Mouse (Mus musculus): ENCODE data around the gene Gm3055. TPM values are rescaled to one million over a fixed set of nuclear protein-coding genes. Genes with fewer than 3 reads are reported as not detected.
"Not testable (repeated sequence)": the region's sequence is repeated elsewhere in the genome, so short reads cannot be mapped to it uniquely, and the experiment has no call there.

The Gm3055 gene
- polyA plus RNA-seq (2015; fragmentation: Nextera tagmentation; extraction: Ambion mirVana) = 5.1 and 5.6 TPM in 2 replicates

GRCm38 (mm10) chr10:81770506-81771403 lies at the start of gene Gm3055:
Gene Gm3055 (minus strand): TSS chr10:81771161.
- ATAC-seq (replicated peaks; ENCODE audit: extremely low read depth, insufficient read depth, low FRiP score) = peak; percentile 98
- H3K27me3 ChIP-seq (ENCODE audit: control insufficient read depth, insufficient read depth, low read length); H3K4me3 ChIP-seq (ENCODE audit: low read length); H3K4me1 ChIP-seq (ENCODE audit: control insufficient read depth, insufficient read depth, low read length); H3K27ac ChIP-seq (ENCODE audit: low read length); H3K9ac ChIP-seq (ENCODE audit: low read length); H3K9me3 ChIP-seq (replicated peaks; ENCODE audit: control insufficient read depth, low read length); H3K36me3 ChIP-seq (ENCODE audit: control insufficient read depth, insufficient read depth); H3K4me2 ChIP-seq (ENCODE audit: low read depth, low read length): not testable (repeated sequence)
- no CpG with 5 or more reads among the region's 43 CpGs for WGBS

- H3K4me3 ChIP-seq (ENCODE audit: low read length) = peak within 1 kb of the TSS; percentile 8; the same call in 1 of the 2 replicates
Observed at GRCm38 (mm10) chr10:81811899-81812298, 40.9 kb upstream of the Gm3055 start, which contains the start of gene Gm4767. Gene Gm4767 (plus strand): TSS chr10:81812186.

DNA sequence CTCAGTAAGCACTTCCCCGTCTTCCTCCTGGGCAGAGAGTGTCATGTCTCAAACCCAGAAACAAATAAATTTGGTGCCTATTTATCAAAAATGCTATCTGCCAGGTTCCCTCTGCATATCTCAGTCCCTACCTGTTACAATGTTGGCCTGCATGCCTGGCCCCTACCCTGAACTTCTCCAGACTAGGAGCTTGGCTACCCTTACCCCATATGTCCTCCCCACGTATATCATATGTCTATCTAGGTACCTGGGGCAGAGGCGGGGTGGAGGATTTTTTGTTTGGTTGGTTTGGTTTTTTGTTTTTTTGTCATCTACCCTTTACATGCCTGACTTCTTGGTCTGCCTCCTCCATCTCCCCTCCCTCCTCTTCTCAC lies 430 bp upstream of the Gm3055 start:
- H3K9me3 ChIP-seq (replicated peaks; ENCODE audit: control insufficient read depth, low read length); H3K27me3 ChIP-seq (ENCODE audit: control insufficient read depth, insufficient read depth, low read length); H3K4me1 ChIP-seq (ENCODE audit: control insufficient read depth, insufficient read depth, low read length); H3K4me2 ChIP-seq (ENCODE audit: low read depth, low read length); ATAC-seq (replicated peaks; ENCODE audit: extremely low read depth, insufficient read depth, low FRiP score); H3K4me3 ChIP-seq (ENCODE audit: low read length); H3K27ac ChIP-seq (ENCODE audit: low read length); H3K9ac ChIP-seq (ENCODE audit: low read length); H3K36me3 ChIP-seq (ENCODE audit: control insufficient read depth, insufficient read depth): not testable (repeated sequence)
- WGBS = no CpG with 5 or more reads among the region's 3 CpGs

More at GRCm38 (mm10) chr10:81811899-81812298, 40.9 kb upstream of the Gm3055 start, which contains the start of gene Gm4767:
- H3K4me1 ChIP-seq (ENCODE audit: control insufficient read depth, insufficient read depth, low read length); H3K27ac ChIP-seq (ENCODE audit: low read length); H3K4me2 ChIP-seq (ENCODE audit: low read depth, low read length); H3K27me3 ChIP-seq (ENCODE audit: control insufficient read depth, insufficient read depth, low read length); H3K9me3 ChIP-seq (replicated peaks; ENCODE audit: control insufficient read depth, low read length); ATAC-seq (replicated peaks; ENCODE audit: extremely low read depth, insufficient read depth, low FRiP score); H3K9ac ChIP-seq (ENCODE audit: low read length); H3K36me3 ChIP-seq (ENCODE audit: control insufficient read depth, insufficient read depth): not testable (repeated sequence)
- WGBS = 18% methylated on average over 9 of the region's 20 CpGs

DNA sequence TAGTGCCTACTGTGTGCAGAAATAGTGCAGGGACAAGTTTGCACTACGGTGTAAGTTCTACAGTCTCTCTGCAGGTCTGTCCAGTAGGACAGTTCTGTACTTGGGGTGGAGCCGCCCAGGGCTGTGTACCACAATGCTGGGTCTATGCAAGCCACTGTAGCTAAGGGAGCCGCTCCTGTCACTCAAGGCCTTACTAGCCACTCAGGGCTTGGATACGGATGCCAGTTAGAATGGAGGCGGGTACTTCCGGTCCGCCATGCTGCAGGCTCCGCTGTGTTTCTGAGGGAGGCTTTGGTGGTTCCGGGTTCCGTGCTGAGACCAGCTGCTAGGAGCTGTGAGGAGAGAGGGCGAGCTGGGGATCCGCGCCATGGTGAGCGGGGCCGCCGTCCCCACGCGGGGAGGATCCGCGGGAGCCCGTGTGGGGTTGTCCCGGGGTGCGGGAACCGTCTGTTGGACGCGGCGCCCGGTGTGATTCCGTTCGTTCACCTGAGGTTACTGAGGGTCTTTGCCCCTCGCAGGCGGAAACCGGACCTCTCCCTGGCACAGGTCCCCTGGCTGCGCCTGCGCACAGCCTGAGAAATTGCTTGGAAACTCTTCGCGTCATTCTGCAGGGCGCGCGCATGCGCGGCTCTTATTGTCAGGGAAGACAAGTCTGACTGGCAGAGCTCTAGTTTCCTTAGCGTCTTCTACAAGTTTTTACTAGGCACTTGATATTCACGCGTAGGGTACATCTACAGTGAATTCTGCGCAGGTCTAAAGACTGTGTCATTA lies 66.2 kb downstream of the Gm3055 start, which contains the start of gene Zfp433:
Gene Zfp433 (plus strand): TSS at position 295 of the 771 bp plus-strand sequence.
- H3K36me3 ChIP-seq (ENCODE audit: control insufficient read depth, insufficient read depth); H3K4me3 ChIP-seq (ENCODE audit: low read length); H3K27me3 ChIP-seq (ENCODE audit: control insufficient read depth, insufficient read depth, low read length); H3K4me2 ChIP-seq (ENCODE audit: low read depth, low read length); H3K9me3 ChIP-seq (replicated peaks; ENCODE audit: control insufficient read depth, low read length); H3K9ac ChIP-seq (ENCODE audit: low read length); H3K4me1 ChIP-seq (ENCODE audit: control insufficient read depth, insufficient read depth, low read length); H3K27ac ChIP-seq (ENCODE audit: low read length): not testable (repeated sequence)
- peak; percentile 99 for ATAC-seq (replicated peaks; ENCODE audit: extremely low read depth, insufficient read depth, low FRiP score)
- no CpG with 5 or more reads among the region's 46 CpGs for WGBS

Other genes with a start within 250 kb of the Gm3055 start
- 1.1 and 1.3 TPM in 2 replicates for gene Gna15, start 246.9 kb downstream of the Gm3055 start, polyA plus RNA-seq (2015; fragmentation: Nextera tagmentation; extraction: Ambion mirVana)
- 57.4 and 59.7 TPM in 2 replicates for gene Gna11, start 226.0 kb downstream of the Gm3055 start, polyA plus RNA-seq (2015; fragmentation: Nextera tagmentation; extraction: Ambion mirVana)
- gene Aes, start 211.7 kb downstream of the Gm3055 start, polyA plus RNA-seq (2015; fragmentation: Nextera tagmentation; extraction: Ambion mirVana) = 529 and 769 TPM in 2 replicates
- gene Tle2, start 196.6 kb downstream of the Gm3055 start, polyA plus RNA-seq (2015; fragmentation: Nextera tagmentation; extraction: Ambion mirVana) = 19.5 and 24.5 TPM in 2 replicates
- 29.6 and 31.0 TPM in 2 replicates for gene Tle6, start 170.1 kb downstream of the Gm3055 start, polyA plus RNA-seq (2015; fragmentation: Nextera tagmentation; extraction: Ambion mirVana)
- 1.2 TPM in 2 replicates for gene BC025920, start 164.9 kb downstream of the Gm3055 start, polyA plus RNA-seq (2015; fragmentation: Nextera tagmentation; extraction: Ambion mirVana)
- gene Sirt6, start 143.4 kb downstream of the Gm3055 start, polyA plus RNA-seq (2015; fragmentation: Nextera tagmentation; extraction: Ambion mirVana) = 22.9 and 26.0 TPM in 2 replicates
- gene Ankrd24, start 142.6 kb downstream of the Gm3055 start, polyA plus RNA-seq (2015; fragmentation: Nextera tagmentation; extraction: Ambion mirVana) = 14.6 and 14.8 TPM in 2 replicates
- gene Gm10778, start 122.1 kb downstream of the Gm3055 start, polyA plus RNA-seq (2015; fragmentation: Nextera tagmentation; extraction: Ambion mirVana) = 3.2 and 4.0 TPM in 2 replicates
- 10.2 and 11.6 TPM in 2 replicates for gene Zfp433, start 66.3 kb downstream of the Gm3055 start, polyA plus RNA-seq (2015; fragmentation: Nextera tagmentation; extraction: Ambion mirVana)
- 1.7 and 2.5 TPM in 2 replicates for gene Gm4767, start 41.0 kb upstream of the Gm3055 start, polyA plus RNA-seq (2015; fragmentation: Nextera tagmentation; extraction: Ambion mirVana)
- 5.8 and 6.7 TPM in 2 replicates for gene Gm32687, start 92.8 kb upstream of the Gm3055 start, polyA plus RNA-seq (2015; fragmentation: Nextera tagmentation; extraction: Ambion mirVana)
- 0.91 and 1.7 TPM in 2 replicates for gene Zfp781, start 159.3 kb upstream of the Gm3055 start, polyA plus RNA-seq (2015; fragmentation: Nextera tagmentation; extraction: Ambion mirVana)